Mouse (Mus musculus): ENCODE results near the gene Enpp6. TPM values are rescaled to one million over a fixed set of nuclear protein-coding genes. Genes with fewer than 3 reads are reported as not detected.
A peak's percentile ranks its signal among the peaks of the same experiment; 100 is the strongest.

Enpp6 gene
- polyA plus RNA-seq, 1 experiment: not detected

GRCm38 (mm10) chr8:46942651-46943024 is 44.0 kb upstream of the Enpp6 start:
- no peaks in the 10 kb centered on the region for H3K27me3 ChIP-seq (ENCODE audit: control insufficient read depth, insufficient read depth, insufficient read length)
- no peak overlapping the region for H3ac ChIP-seq (ENCODE audit: control insufficient read depth, insufficient read length)
- TF ChIP-seq MAX (IDR thresholded peaks at IDR 0.05; ENCODE audit: low read depth): no peak
- no peak for TF ChIP-seq MYOG (IDR thresholded peaks at IDR 0.05; ENCODE audit: control insufficient read depth in 1 of 3, insufficient read depth in 1 of 3, insufficient read length in 2 of 3, low read depth in 2 of 3)
- no peak for TF ChIP-seq TCF12 (IDR thresholded peaks at IDR 0.05; ENCODE audit: insufficient read depth, poor library complexity, severe bottlenecking)
- no peak for TF ChIP-seq SRF (IDR thresholded peaks at IDR 0.05; ENCODE audit: control insufficient read depth, insufficient read length, low read depth)
- TF ChIP-seq E2F4 (IDR thresholded peaks at IDR 0.05; ENCODE audit: insufficient read depth): no peak
- TF ChIP-seq USF1 (IDR thresholded peaks at IDR 0.05; ENCODE audit: low read depth): no peak
- TF ChIP-seq POLR2A (IDR thresholded peaks at IDR 0.05; ENCODE audit: insufficient read length, low read depth): no peak
- no peak for TF ChIP-seq POLR2AphosphoS2 (IDR thresholded peaks at IDR 0.05; ENCODE audit: insufficient read length, low read depth)
- TF ChIP-seq REST (IDR thresholded peaks at IDR 0.05; ENCODE audit: insufficient read depth, insufficient read length): no peak
- no peak for TF ChIP-seq TCF3 (IDR thresholded peaks at IDR 0.05; ENCODE audit: insufficient read length, low read depth)
- no peak for TF ChIP-seq MYOD1 (IDR thresholded peaks at IDR 0.05; ENCODE audit: control insufficient read depth in 1 of 3, insufficient read length in 2 of 3, low read depth in 2 of 3)
- no peak for TF ChIP-seq CEBPB (IDR thresholded peaks at IDR 0.05; ENCODE audit: insufficient read depth, poor library complexity, severe bottlenecking)
- no peak overlapping the region for H3K4me3 ChIP-seq
- H3K36me3 ChIP-seq (ENCODE audit: control insufficient read depth, insufficient read depth): no peaks in the 10 kb centered on the region
- H3K79me2 ChIP-seq (ENCODE audit: control insufficient read depth, insufficient read depth): no peaks in the 10 kb centered on the region
- H3K4me2 ChIP-seq (ENCODE audit: low read depth): no peak overlapping the region

- H3K79me2 ChIP-seq (ENCODE audit: control insufficient read depth, insufficient read depth): no peaks in the 10 kb centered on the region
- H3K4me2 ChIP-seq (ENCODE audit: low read depth): no peak overlapping the region
- H3K4me3 ChIP-seq: no peak overlapping the region
- H3K27me3 ChIP-seq (ENCODE audit: control insufficient read depth, insufficient read depth, insufficient read length): no peaks in the 10 kb centered on the region
- no peaks in the 10 kb centered on the region for H3K36me3 ChIP-seq (ENCODE audit: control insufficient read depth, insufficient read depth)
- no peak overlapping the region for H3ac ChIP-seq (ENCODE audit: control insufficient read depth, insufficient read length)
- TF ChIP-seq E2F4 (IDR thresholded peaks at IDR 0.05; ENCODE audit: insufficient read depth): no peak
- TF ChIP-seq POLR2A (IDR thresholded peaks at IDR 0.05; ENCODE audit: insufficient read length, low read depth): no peak
- no peak for TF ChIP-seq USF1 (IDR thresholded peaks at IDR 0.05; ENCODE audit: low read depth)
- TF ChIP-seq CEBPB (IDR thresholded peaks at IDR 0.05; ENCODE audit: insufficient read depth, poor library complexity, severe bottlenecking): no peak
- no peak for TF ChIP-seq REST (IDR thresholded peaks at IDR 0.05; ENCODE audit: insufficient read depth, insufficient read length)
- no peak for TF ChIP-seq MYOD1 (IDR thresholded peaks at IDR 0.05; ENCODE audit: control insufficient read depth in 1 of 3, insufficient read length in 2 of 3, low read depth in 2 of 3)
- no peak for TF ChIP-seq MAX (IDR thresholded peaks at IDR 0.05; ENCODE audit: low read depth)
- no peak for TF ChIP-seq MYOG (IDR thresholded peaks at IDR 0.05; ENCODE audit: control insufficient read depth in 1 of 3, insufficient read depth in 1 of 3, insufficient read length in 2 of 3, low read depth in 2 of 3)
- no peak for TF ChIP-seq SRF (IDR thresholded peaks at IDR 0.05; ENCODE audit: control insufficient read depth, insufficient read length, low read depth)
- no peak for TF ChIP-seq POLR2AphosphoS2 (IDR thresholded peaks at IDR 0.05; ENCODE audit: insufficient read length, low read depth)
- no peak for TF ChIP-seq TCF3 (IDR thresholded peaks at IDR 0.05; ENCODE audit: insufficient read length, low read depth)
- TF ChIP-seq TCF12 (IDR thresholded peaks at IDR 0.05; ENCODE audit: insufficient read depth, poor library complexity, severe bottlenecking): no peak
Observed at GRCm38 (mm10) chr8:46943337-46943736, 43.4 kb upstream of the Enpp6 start.

DNA sequence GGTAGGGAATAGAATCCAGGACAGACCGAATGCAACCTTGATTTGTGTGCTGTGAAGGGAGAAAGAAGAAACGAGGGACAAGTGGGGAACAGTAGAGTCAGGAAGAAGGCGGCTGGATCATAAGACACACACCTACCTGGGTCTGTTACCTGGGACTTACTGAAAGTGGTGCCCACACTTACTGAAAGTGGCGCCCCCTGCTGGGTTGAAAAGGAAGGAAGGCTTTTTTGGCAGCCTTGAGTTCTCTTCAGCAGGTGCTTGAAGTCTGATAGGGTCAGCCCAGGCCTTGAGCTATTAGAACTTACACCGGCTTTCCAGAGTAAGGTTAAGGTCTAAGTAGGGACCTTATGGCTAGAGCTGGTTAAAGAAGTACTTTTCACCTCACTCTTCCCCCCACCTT is 40.5 kb upstream of the Enpp6 start:
- Histone ChIP-seq H3K4me2 (ENCODE audit: low read depth) (no peak overlapping the region), H3K27me3 (ENCODE audit: control insufficient read depth, insufficient read depth, insufficient read length) (no peaks in the 10 kb centered on the region), H3K4me3 (no peak overlapping the region), H3ac (ENCODE audit: control insufficient read depth, insufficient read length) (no peak overlapping the region), H3K36me3 (ENCODE audit: control insufficient read depth, insufficient read depth) (no peaks in the 10 kb centered on the region), H3K79me2 (ENCODE audit: control insufficient read depth, insufficient read depth) (no peaks in the 10 kb centered on the region)
- TF ChIP-seq TCF12 (IDR thresholded peaks at IDR 0.05; ENCODE audit: insufficient read depth, poor library complexity, severe bottlenecking): no peak
- TF ChIP-seq REST (IDR thresholded peaks at IDR 0.05; ENCODE audit: insufficient read depth, insufficient read length): no peak
- TF ChIP-seq CEBPB (IDR thresholded peaks at IDR 0.05; ENCODE audit: insufficient read depth, poor library complexity, severe bottlenecking): no peak
- TF ChIP-seq POLR2AphosphoS2 (IDR thresholded peaks at IDR 0.05; ENCODE audit: insufficient read length, low read depth): no peak
- TF ChIP-seq POLR2A (IDR thresholded peaks at IDR 0.05; ENCODE audit: insufficient read length, low read depth): no peak

DNA sequence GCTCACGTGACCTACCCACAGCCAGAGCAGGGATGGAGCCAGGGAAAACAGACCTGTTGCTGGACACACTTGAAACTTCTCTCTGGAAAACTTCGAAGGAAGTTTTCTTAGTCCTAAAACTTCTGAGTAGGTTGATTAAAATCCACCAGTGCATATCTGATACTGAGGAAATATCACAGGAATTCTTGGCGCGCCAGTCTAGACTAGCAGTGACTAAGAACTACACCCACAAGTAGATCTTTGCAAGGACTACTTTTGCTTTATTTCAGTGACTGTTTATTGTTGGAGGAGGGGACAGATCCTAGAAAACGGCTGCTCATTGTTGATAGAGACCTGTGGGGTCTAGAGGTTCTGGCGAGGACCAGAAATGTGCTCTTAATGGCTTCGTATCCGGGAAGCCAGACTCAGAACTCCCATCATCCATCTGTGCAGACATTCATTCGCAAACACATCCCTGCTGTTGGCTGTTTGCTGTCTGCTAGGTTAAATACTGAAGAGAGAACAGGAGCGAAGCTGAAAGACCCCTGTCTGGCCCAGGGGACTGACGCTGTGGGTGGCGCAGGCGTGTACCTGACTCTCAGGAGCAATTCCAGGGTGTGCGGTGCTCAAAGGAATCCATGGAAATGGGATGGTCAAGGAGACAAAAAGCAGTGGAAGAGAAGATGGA is 38.5 kb upstream of the Enpp6 start:
- Histone ChIP-seq H3K4me3 (no peak overlapping the region), H3ac (ENCODE audit: control insufficient read depth, insufficient read length) (no peak overlapping the region), H3K4me2 (ENCODE audit: low read depth) (no peak overlapping the region), H3K27me3 (ENCODE audit: control insufficient read depth, insufficient read depth, insufficient read length) (no peaks in the 10 kb centered on the region), H3K79me2 (ENCODE audit: control insufficient read depth, insufficient read depth) (no peaks in the 10 kb centered on the region), H3K36me3 (ENCODE audit: control insufficient read depth, insufficient read depth) (no peaks in the 10 kb centered on the region)
- TF ChIP-seq CEBPB (IDR thresholded peaks at IDR 0.05; ENCODE audit: insufficient read depth, poor library complexity, severe bottlenecking) (no peak), MYOD1 (IDR thresholded peaks at IDR 0.05; ENCODE audit: control insufficient read depth in 1 of 3, insufficient read length in 2 of 3, low read depth in 2 of 3) (no peak), POLR2A (IDR thresholded peaks at IDR 0.05; ENCODE audit: insufficient read length, low read depth) (no peak), POLR2AphosphoS2 (IDR thresholded peaks at IDR 0.05; ENCODE audit: insufficient read length, low read depth) (no peak)

GRCm38 (mm10) chr8:46953472-46953871 is 33.2 kb upstream of the Enpp6 start:
- Histone ChIP-seq H3ac (ENCODE audit: control insufficient read depth, insufficient read length) (no peak overlapping the region), H3K27me3 (ENCODE audit: control insufficient read depth, insufficient read depth, insufficient read length) (no peaks in the 10 kb centered on the region), H3K4me3 (no peak overlapping the region), H3K4me2 (ENCODE audit: low read depth) (peak overlapping the region; percentile 20), H3K79me2 (ENCODE audit: control insufficient read depth, insufficient read depth) (no peaks in the 10 kb centered on the region), H3K36me3 (ENCODE audit: control insufficient read depth, insufficient read depth) (no peaks in the 10 kb centered on the region)
- no peak for TF ChIP-seq MYOD1 (IDR thresholded peaks at IDR 0.05; ENCODE audit: control insufficient read depth in 1 of 3, insufficient read length in 2 of 3, low read depth in 2 of 3)
- TF ChIP-seq POLR2AphosphoS2 (IDR thresholded peaks at IDR 0.05; ENCODE audit: insufficient read length, low read depth): no peak
- TF ChIP-seq POLR2A (IDR thresholded peaks at IDR 0.05; ENCODE audit: insufficient read length, low read depth): no peak
- no peak for TF ChIP-seq TCF3 (IDR thresholded peaks at IDR 0.05; ENCODE audit: insufficient read length, low read depth)

All from myocyte (in vitro differentiated cells).